8 mouse cellular contexts compared by ENCODE assay signal in genomic region chr17:56467456-56467884, GRCm38 (mm10). TPM values are rescaled to one million over a fixed set of nuclear protein-coding genes. Genes with fewer than 3 reads are reported as not detected.
DNase-seq lines count a peak whose midpoint lies in the region; ATAC-seq and TF ChIP-seq lines count a peak whose summit lies in the region.
"Had no signal": no experiment of that assay in that cellular context is flagged by ENCODE, and none has a peak within 500 bp of the region (broad histone marks: within the 10 kb centered on the region; RNA-seq: fewer than 3 reads in every experiment).

No protein-coding gene starts in this region.

- H3K36me3 ChIP-seq in intestine, embryonic 16.5 days (ENCODE audit: control insufficient read depth, insufficient read depth, low read length), result no peaks in the 10 kb centered on the region
- H3K36me3 ChIP-seq in lung, embryonic 14.5 days (ENCODE audit: insufficient read depth), result no peaks in the 10 kb centered on the region

- DNase-seq in left cerebral cortex, adult 2 months (ENCODE audit: extremely low spot score in 1 of 2, low spot score in 2 of 2), result peak in 1 of 2 experiments; percentile 56
- no peak for DNase-seq in left cerebral cortex, postnatal 36 days (ENCODE audit: low spot score in 2 of 2)
- DNase-seq in fibroblast of lung, adult 2 months (ENCODE audit: low read depth), result peak; percentile 72
- DNase-seq in lung, embryonic 14.5 days, result peak; percentile 95
- peak; percentile 60 for DNase-seq in right cerebral cortex, postnatal 14 days

- 32% methylated on average over 7 of the region's 7 CpGs for WGBS in intestine, embryonic 16.5 days
- 26% methylated on average over 7 of the region's 7 CpGs for WGBS in lung, embryonic 14.5 days

- intact Hi-C loops in left cerebral cortex, adult 2 months (cut with DNase I), result no loop called here
- intact Hi-C loops in left cerebral cortex, postnatal 36 days (cut with DNase I), result no loop called here

- peak overlapping the region; percentile 53 for H3K9ac ChIP-seq in intestine, embryonic 16.5 days (ENCODE audit: low read depth, low read length)
- peak overlapping the region; percentile 0; the same call in 1 of the 2 replicates for H3K9ac ChIP-seq in lung, embryonic 14.5 days

- peak overlapping the region; percentile 48 for H3K27ac ChIP-seq in left cerebral cortex, adult 2 months
- H3K27ac ChIP-seq in intestine, embryonic 16.5 days (ENCODE audit: low read length), result peak overlapping the region; percentile 88
- peak overlapping the region; percentile 78 for H3K27ac ChIP-seq in lung, embryonic 14.5 days (ENCODE audit: low read depth)

- peaks cover 3% of the 10 kb centered on the region for H3K27me3 ChIP-seq in intestine, embryonic 16.5 days (replicated peaks; ENCODE audit: control insufficient read depth, insufficient read depth, low read length)
- peaks cover 2% of the 10 kb centered on the region; the same call in 1 of the 2 replicates for H3K27me3 ChIP-seq in lung, embryonic 14.5 days (ENCODE audit: insufficient read depth, low read length)

- ATAC-seq in intestine, embryonic 16.5 days, result peak; percentile 23; the same call in 1 of the 2 replicates
- peak; percentile 23; the same call in 1 of the 2 replicates for ATAC-seq in lung, embryonic 14.5 days (ENCODE audit: insufficient read depth)
- ATAC-seq in inflammation-experienced regulatory T-cells, adult 6 months, result no peak

- 0 out of 2 replicates have a peak overlapping the region, but pooled peaks have one; percentile 15 for H3K4me2 ChIP-seq in intestine, embryonic 16.5 days (ENCODE audit: low read depth, low read length)
- peak overlapping the region; percentile 52 for H3K4me2 ChIP-seq in lung, embryonic 14.5 days

- peaks cover 50% of the 10 kb centered on the region for H3K4me1 ChIP-seq in intestine, embryonic 16.5 days (ENCODE audit: control insufficient read depth, insufficient read depth, low read length)
- H3K4me1 ChIP-seq in lung, embryonic 14.5 days (ENCODE audit: insufficient read depth), result peaks cover 22% of the 10 kb centered on the region

- no peak for TF ChIP-seq CTCF in left cerebral cortex, adult 2 months (IDR thresholded peaks at IDR 0.05)
- no peak for TF ChIP-seq CTCF in lung, embryonic 14.5 days (IDR thresholded peaks at IDR 0.05; ENCODE audit: low read depth)

- no peaks in the 10 kb centered on the region for H3K9me3 ChIP-seq in intestine, embryonic 16.5 days (ENCODE audit: control insufficient read depth, low read length)
- H3K9me3 ChIP-seq in lung, embryonic 14.5 days (ENCODE audit: low read depth, low read length), result no peaks in the 10 kb centered on the region

- H3K4me3 ChIP-seq in left cerebral cortex, adult 2 months, result no peak overlapping the region
- H3K4me3 ChIP-seq in intestine, embryonic 16.5 days (ENCODE audit: low read length), result no peak overlapping the region
- peak overlapping the region; percentile 18; the same call in 1 of the 2 replicates for H3K4me3 ChIP-seq in lung, embryonic 14.5 days (ENCODE audit: low read depth, low read length)

RNA-seq across cellular contexts. Expression of gene Ptprs, which starts 8.8 kb away (rescaled TPM):
- 100 to 1,000 TPM; 645 to 696 TPM for total RNA-seq in left cerebral cortex, adult 2 months (2021)
- total RNA-seq in left cerebral cortex, postnatal 36 days (2021), result 100 to 1,000 TPM; 576 to 675 TPM
- 34.4 and 37.3 TPM in 2 replicates for polyA plus RNA-seq in intestine, embryonic 16.5 days (2015; fragmentation: Nextera tagmentation; extraction: Ambion mirVana)
- polyA plus RNA-seq in lung, embryonic 14.5 days (2014; fragmentation: Nextera tagmentation; extraction: Ambion mirVana), result 96.8 and 112 TPM in 2 replicates
- 10 to 100 TPM in 1 of 3 experiments, 1 to 10 TPM in 2; 7.2 to 10.9 (median 8.8) TPM for polyA plus RNA-seq in inflammation-experienced regulatory T-cells, adult 6 months (2017; shearing (Covaris generic))

RNA-seq across cellular contexts. Expression of gene Znrf4, which starts 44.8 kb away (rescaled TPM):
- not detected for total RNA-seq in left cerebral cortex, adult 2 months (2021)
- not detected for total RNA-seq in left cerebral cortex, postnatal 36 days (2021)
- not detected in 2 replicates for polyA plus RNA-seq in intestine, embryonic 16.5 days (2015; fragmentation: Nextera tagmentation; extraction: Ambion mirVana)
- polyA plus RNA-seq in lung, embryonic 14.5 days (2014; fragmentation: Nextera tagmentation; extraction: Ambion mirVana), result not detected in 2 replicates
- not detected for polyA plus RNA-seq in inflammation-experienced regulatory T-cells, adult 6 months (2017; shearing (Covaris generic))
- total RNA-seq: liver, adult 2 months had no signal
- polyA plus RNA-seq: liver, adult 2 months had no signal

Comparison
In these comparisons a context has a peak if more than half of its experiments do, and no peak if none do; other contexts are left out.
1. DNase-seq: peak in fibroblast of lung, adult 2 months (single experiment), lung, embryonic 14.5 days (single experiment) and right cerebral cortex, postnatal 14 days (single experiment); none in left cerebral cortex, postnatal 36 days (0 of 2).
2. Peak in every context shown above with its lines, with median percentiles within 50 percentile points of each other: H3K27ac ChIP-seq.